Mouse (Mus musculus): ENCODE data around the gene Fam126a.

- TF ChIP-seq POLR2A (IDR thresholded peaks at IDR 0.05; ENCODE audit: insufficient read depth, low read depth, low read length) (no peak), CTCF (IDR thresholded peaks at IDR 0.05) (no peak)
These were observed 55.4 kb downstream of the Fam126a start for GRCm38 (mm10) chr5:23974994-23975575.

Data from heart, adult 2 months (tissue).